Mouse (Mus musculus) adrenal gland, adult 8-10 months (tissue): ENCODE measurements around the gene Tekt1. TPM values are rescaled to one million over a fixed set of nuclear protein-coding genes. Genes with fewer than 3 reads are reported as not detected.

ENCODE experiments used
- DNase-seq: peaks from one replicate; pipeline ENCODE4 v3.0.0; 2022
- microRNA-seq, 2 experiments: library from miRNA; unstranded; fragments of <30 nt; microRNA quantifications; one replicate each; pipeline ENCODE4 v1.2.0; 2022
- total RNA-seq, 4 experiments: library from RNA; stranded (reverse); gene quantifications; 2 replicates each; pipeline ENCODE4 v1.2.4; 2022

Tekt1 gene
- total RNA-seq, 4 experiments from 2014 or later, result 0.52 to 1.0 (median 0.55) TPM; not detected in 1

GRCm38 (mm10) chr11:72342549-72343237, 19.5 kb downstream of the Tekt1 start:
- peak; percentile 41 for DNase-seq

GRCm38 (mm10) chr11:72339716-72340115, 22.5 kb downstream of the Tekt1 start:
- DNase-seq, result no peak

GRCm38 (mm10) chr11:72338437-72338871, 23.8 kb downstream of the Tekt1 start:
- DNase-seq, result no peak

DNA sequence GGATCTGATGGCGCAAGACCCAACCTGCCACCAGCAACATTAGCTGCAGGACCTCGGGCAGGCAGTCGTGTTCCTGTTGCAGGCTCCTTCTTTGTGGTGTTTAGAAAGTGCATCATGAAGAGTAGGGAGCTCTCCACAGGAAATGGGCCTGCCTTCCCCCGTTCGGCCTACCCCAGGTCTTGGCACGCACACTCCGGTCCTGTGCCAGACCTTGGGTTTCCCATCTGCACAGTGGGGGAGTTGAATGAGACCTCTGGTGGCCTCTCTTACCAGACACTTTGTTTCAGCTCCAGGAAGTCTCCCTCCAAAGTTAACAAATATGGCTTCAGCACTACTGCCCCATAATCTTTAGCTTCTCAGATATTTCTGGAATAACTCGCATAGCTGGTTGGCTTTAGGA, 25.5 kb downstream of the Tekt1 start:
- DNase-seq, result no peak

DNA sequence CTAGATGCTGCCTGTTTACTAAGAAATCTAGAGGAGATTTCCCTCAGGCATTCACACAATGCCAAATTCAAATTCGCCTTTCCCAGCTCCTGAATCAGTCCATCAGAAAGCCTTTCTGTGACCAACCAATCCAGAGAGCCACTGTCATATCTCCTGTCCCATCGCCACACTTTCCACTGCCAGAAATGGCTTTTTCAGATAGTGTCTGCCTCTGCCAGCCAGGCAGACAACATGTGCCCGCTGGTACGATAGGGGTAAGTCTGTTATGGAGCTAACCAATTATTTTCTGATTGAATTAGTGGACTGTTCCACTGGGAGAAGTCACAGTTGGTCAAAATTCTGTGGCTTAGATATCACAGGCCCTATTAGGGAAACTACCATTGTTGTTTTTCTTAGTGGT, 27.6 kb downstream of the Tekt1 start:
- no peak for DNase-seq

DNA sequence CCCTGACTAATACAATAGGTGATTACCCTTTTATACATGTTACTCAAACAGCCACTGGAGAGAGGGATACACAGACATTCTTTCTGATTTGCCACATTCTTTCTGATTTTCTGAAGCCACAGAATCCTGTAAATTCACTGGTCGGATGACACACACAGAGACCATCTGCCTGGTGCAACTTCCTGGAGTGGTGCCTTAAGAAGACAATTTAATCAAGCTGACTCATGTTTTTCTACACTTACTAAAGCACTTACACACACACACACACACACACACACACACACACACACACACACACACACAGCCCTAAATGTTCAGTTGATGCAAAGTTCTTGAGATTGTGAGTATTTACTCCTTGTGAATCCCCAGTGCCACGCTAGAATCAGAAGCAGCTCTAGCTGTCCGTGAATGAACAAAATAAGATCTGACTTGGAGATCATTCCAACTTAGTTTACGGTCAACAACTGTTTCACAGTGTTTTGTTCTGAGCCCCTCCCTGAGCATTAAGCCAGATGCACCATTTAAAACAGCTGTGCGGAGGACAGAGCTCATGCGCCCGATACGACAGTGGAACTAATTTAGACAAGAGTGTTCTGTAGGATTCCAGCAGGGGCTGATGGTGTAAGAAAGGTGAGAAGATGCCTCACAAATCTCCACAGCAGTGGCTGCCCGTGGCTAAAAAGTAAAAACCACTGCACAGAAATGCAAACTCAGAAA, 29.1 kb downstream of the Tekt1 start:
- DNase-seq, result no peak

DNA sequence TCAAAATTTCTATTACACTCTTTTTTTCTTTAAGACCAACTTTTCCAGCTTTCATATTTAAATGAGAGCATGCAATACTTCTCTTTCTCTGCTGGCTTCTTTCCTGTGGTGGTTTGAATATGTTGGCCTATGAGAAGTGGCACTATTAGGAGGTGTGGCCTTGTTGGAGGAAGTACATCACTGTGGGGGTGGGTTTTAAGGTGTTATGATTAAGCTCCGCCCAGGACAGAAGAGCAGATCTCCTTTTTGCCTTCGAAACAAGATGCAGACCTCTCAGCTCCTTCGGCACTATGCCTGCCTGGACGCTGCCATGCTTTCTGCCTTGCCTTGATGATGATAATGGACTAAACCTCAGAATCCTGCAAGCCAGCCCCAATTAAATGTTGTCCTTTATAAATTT, 36.5 kb downstream of the Tekt1 start:
- DNase-seq, result no peak

DNA sequence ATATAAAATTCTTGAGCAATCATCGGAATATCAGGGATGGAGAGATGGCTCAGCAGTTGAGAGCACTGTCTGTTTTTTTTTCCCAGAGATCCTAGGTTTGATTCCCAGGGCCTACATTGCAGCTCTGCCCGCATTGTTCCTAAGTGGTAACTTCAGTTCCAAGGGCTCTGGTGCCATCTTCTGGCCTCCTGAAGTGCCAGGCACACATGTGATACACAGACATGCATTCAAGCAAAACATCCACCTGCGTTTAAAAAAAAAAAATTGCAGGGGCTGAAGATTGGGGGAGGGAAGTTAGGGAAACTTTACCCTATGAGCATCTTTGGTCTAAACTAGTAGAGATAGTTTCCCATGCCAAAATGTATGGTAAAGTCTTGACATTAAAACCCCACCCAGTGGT, 37.8 kb downstream of the Tekt1 start:
- no peak for DNase-seq

GRCm38 (mm10) chr11:72318026-72318425, 44.2 kb downstream of the Tekt1 start:
- DNase-seq, result no peak

- DNase-seq, result no peak
These were observed 47.9 kb downstream of the Tekt1 start, which contains the start of gene Fbxo39 for GRCm38 (mm10) chr11:72314151-72314895. Gene Fbxo39, plus strand, starts transcription at chr11:72314444.

- no peak for DNase-seq
These were observed 50.8 kb downstream of the Tekt1 start for GRCm38 (mm10) chr11:72311355-72312001.

GRCm38 (mm10) chr11:72310491-72310890, 51.8 kb downstream of the Tekt1 start:
- no peak for DNase-seq

GRCm38 (mm10) chr11:72308982-72309381, 53.3 kb downstream of the Tekt1 start:
- DNase-seq, result no peak

DNA sequence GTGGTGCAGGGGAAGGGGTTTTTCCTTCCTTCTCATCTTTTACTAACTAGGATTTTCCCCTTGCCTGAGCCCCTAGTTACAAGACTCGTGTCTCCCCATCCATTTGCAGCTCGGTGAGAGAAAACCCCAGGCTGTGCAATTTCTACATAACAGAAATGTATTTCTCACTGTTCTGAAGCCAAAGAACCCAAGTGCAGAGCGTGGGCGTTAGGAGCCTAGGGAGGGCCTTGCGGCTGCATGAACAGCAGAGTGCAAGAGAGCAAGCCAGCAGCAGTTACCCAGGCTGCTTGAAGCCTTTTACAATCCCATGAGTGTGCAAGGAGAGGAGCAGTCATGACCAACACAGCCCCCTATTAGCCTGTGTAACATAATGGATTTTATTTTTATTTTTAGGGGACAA, 54.8 kb downstream of the Tekt1 start:
- no peak for DNase-seq

DNA sequence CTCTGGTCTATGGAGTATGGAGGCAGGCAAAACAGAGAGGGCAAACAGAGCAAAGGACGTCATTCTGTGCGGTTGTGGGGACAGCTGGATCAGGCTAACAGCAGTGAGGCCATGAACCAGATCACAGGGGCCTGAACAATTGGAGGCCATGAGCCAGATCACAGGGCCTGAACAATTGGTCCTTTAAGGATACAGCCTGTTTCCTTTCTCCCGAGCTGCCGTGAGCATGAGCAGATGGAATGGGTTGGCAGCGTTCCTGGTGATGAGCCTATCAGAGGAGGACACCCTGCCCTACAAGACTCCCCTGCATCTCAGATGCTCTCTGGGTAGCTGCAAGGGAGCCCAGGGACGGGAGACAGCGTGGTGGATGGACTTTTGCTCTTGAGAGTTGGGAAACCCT, 60.0 kb downstream of the Tekt1 start:
- peak; percentile 24 for DNase-seq

DNA sequence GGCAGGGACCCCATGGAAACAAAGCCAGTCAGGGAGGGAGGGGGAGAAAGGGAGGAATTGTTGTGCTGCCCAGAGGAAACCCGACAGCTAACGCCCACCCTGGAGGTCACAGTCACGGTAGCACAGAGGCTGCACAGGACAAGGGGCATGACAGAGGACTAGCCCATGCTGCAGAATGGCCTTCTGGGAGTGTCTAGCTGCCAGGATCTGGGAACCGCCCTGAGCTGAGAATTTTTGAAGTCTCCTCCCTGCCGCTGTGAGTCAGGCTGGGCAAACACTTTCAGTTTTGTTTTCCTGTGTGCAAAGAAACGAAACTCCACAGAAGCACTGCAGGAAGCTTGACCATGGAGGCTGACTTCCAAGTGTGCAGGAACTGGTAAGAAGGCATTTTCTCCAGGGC, 60.9 kb downstream of the Tekt1 start, which contains the start of gene Xaf1:
Gene Xaf1, plus strand, starts transcription at position 296 of the 400 bp plus-strand sequence.
- DNase-seq, result peak; percentile 71

Small RNAs within 50 kb of the gene (microRNA-seq; reads per million reads assigned to microRNA genes)
- 0 reads per million in 2 experiments for gene Mir6338

Other genes with a start within 250 kb of the Tekt1 start
- 10 to 100 TPM in 2 of 4 experiments, 1 to 10 TPM in 2; 1.9 to 15.9 (median 8.4) TPM for gene Pitpnm3, start 226.7 kb downstream of the Tekt1 start, total RNA-seq
- gene Gm43951, start 155.6 kb downstream of the Tekt1 start, total RNA-seq, result 1 to 10 TPM in 3 of 4 experiments, under 1 TPM in 1; 0.64 to 2.1 (median 1.3) TPM
- 10 to 100 TPM in 2 of 4 experiments, 1 to 10 TPM in 2; 7.0 to 16.0 (median 10.6) TPM for gene 4933427D14Rik, start 155.0 kb downstream of the Tekt1 start, total RNA-seq
- gene Txndc17, start 154.9 kb downstream of the Tekt1 start, total RNA-seq, result 10 to 100 TPM; 64.8 to 87.4 (median 71.6) TPM
- 10 to 100 TPM; 10.9 to 15.5 (median 13.1) TPM for gene Med31, start 146.8 kb downstream of the Tekt1 start, total RNA-seq
- gene Slc13a5, start 95.2 kb downstream of the Tekt1 start, total RNA-seq, result under 1 TPM in 3 of 4 experiments, not detected in 1; 0.18 to 0.35 (median 0.35) TPM
- 10 to 100 TPM; 20.7 to 26.4 (median 25.5) TPM for gene Xaf1, start 60.8 kb downstream of the Tekt1 start, total RNA-seq
- not detected for gene Fbxo39, start 48.0 kb downstream of the Tekt1 start, total RNA-seq
- 1 to 10 TPM; 2.9 to 7.5 (median 5.2) TPM for gene Smtnl2, start 49.3 kb upstream of the Tekt1 start, total RNA-seq
- gene Ggt6, start 73.1 kb upstream of the Tekt1 start, total RNA-seq, result 1 to 10 TPM; 1.4 to 4.8 (median 3.4) TPM
- 10 to 100 TPM; 81.9 to 90.7 (median 84.3) TPM for gene Mybbp1a, start 78.9 kb upstream of the Tekt1 start, total RNA-seq
- gene Spns2, start 127.5 kb upstream of the Tekt1 start, total RNA-seq, result 1 to 10 TPM; 2.5 to 5.0 (median 4.0) TPM
- gene Spns3, start 188.1 kb upstream of the Tekt1 start, total RNA-seq, result under 1 TPM in 3 of 4 experiments, not detected in 1; 0.12 to 0.25 (median 0.19) TPM
- gene Ube2g1, start 244.8 kb upstream of the Tekt1 start, total RNA-seq, result 10 to 100 TPM; 40.7 to 55.4 (median 49.6) TPM